Mouse (Mus musculus): ENCODE data around the gene Lrrc10b. TPM values are rescaled to one million over a fixed set of nuclear protein-coding genes. Genes with fewer than 3 reads are reported as not detected.

Gene Lrrc10b
- polyA plus RNA-seq, 1 experiment, result not detected

- TF ChIP-seq GATA1 (IDR thresholded peaks at IDR 0.05; ENCODE audit: low read length), result no peak
Observed at GRCm38 (mm10) chr19:10455437-10455806, 1.9 kb downstream of the Lrrc10b start.

- TF ChIP-seq GATA1 (IDR thresholded peaks at IDR 0.05; ENCODE audit: low read length), result no peak
Observed at GRCm38 (mm10) chr19:10454718-10455436, 2.4 kb downstream of the Lrrc10b start.

GRCm38 (mm10) chr19:10449708-10450107 lies 7.6 kb downstream of the Lrrc10b start:
- TF ChIP-seq GATA1 (IDR thresholded peaks at IDR 0.05; ENCODE audit: low read length), result no peak

GRCm38 (mm10) chr19:10449190-10449589 lies 8.1 kb downstream of the Lrrc10b start:
- TF ChIP-seq GATA1 (IDR thresholded peaks at IDR 0.05; ENCODE audit: low read length), result no peak

- no peak for TF ChIP-seq GATA1 (IDR thresholded peaks at IDR 0.05; ENCODE audit: low read length)
Observed at GRCm38 (mm10) chr19:10448275-10448674, 9.0 kb downstream of the Lrrc10b start.

GRCm38 (mm10) chr19:10444685-10445369 lies 12.4 kb downstream of the Lrrc10b start:
- TF ChIP-seq GATA1 (IDR thresholded peaks at IDR 0.05; ENCODE audit: low read length), result no peak

GRCm38 (mm10) chr19:10437521-10437920 lies 19.8 kb downstream of the Lrrc10b start:
- TF ChIP-seq GATA1 (IDR thresholded peaks at IDR 0.05; ENCODE audit: low read length), result no peak

- no peak for TF ChIP-seq GATA1 (IDR thresholded peaks at IDR 0.05; ENCODE audit: low read length)
Observed at GRCm38 (mm10) chr19:10436726-10437125, 20.5 kb downstream of the Lrrc10b start.

GRCm38 (mm10) chr19:10435908-10436307 lies 21.4 kb downstream of the Lrrc10b start:
- no peak for TF ChIP-seq GATA1 (IDR thresholded peaks at IDR 0.05; ENCODE audit: low read length)

- no peak for TF ChIP-seq GATA1 (IDR thresholded peaks at IDR 0.05; ENCODE audit: low read length)
Observed at GRCm38 (mm10) chr19:10434927-10435326, 22.3 kb downstream of the Lrrc10b start.

GRCm38 (mm10) chr19:10433879-10434540 lies 23.3 kb downstream of the Lrrc10b start:
- TF ChIP-seq GATA1 (IDR thresholded peaks at IDR 0.05; ENCODE audit: low read length), result no peak

- TF ChIP-seq GATA1 (IDR thresholded peaks at IDR 0.05; ENCODE audit: low read length), result no peak
Observed at GRCm38 (mm10) chr19:10433225-10433624, 24.0 kb downstream of the Lrrc10b start.

- no peak for TF ChIP-seq GATA1 (IDR thresholded peaks at IDR 0.05; ENCODE audit: low read length)
Observed at GRCm38 (mm10) chr19:10431841-10432240, 25.4 kb downstream of the Lrrc10b start.

- no peak for TF ChIP-seq GATA1 (IDR thresholded peaks at IDR 0.05; ENCODE audit: low read length)
Observed at GRCm38 (mm10) chr19:10431410-10431809, 25.9 kb downstream of the Lrrc10b start.

GRCm38 (mm10) chr19:10429371-10429770 lies 27.9 kb downstream of the Lrrc10b start:
- no peak for TF ChIP-seq GATA1 (IDR thresholded peaks at IDR 0.05; ENCODE audit: low read length)

- TF ChIP-seq GATA1 (IDR thresholded peaks at IDR 0.05; ENCODE audit: low read length), result no peak
Observed at GRCm38 (mm10) chr19:10427431-10427830, 29.8 kb downstream of the Lrrc10b start.
